In genomic region chr9:55170655-55171412, GRCm38 (mm10) we compare ENCODE assay signal across 15 mouse cellular contexts. TPM values are rescaled to one million over a fixed set of nuclear protein-coding genes. Genes with fewer than 3 reads are reported as not detected.
A peak's percentile ranks its signal among the peaks of the same experiment; 100 is the strongest.
DNase-seq lines count a peak whose midpoint lies in the region; ATAC-seq and TF ChIP-seq lines count a peak whose summit lies in the region.
"Had no signal": no experiment of that assay in that cellular context is flagged by ENCODE, and none has a peak within 500 bp of the region (broad histone marks: within the 10 kb centered on the region; RNA-seq: fewer than 3 reads in every experiment).

No protein-coding gene starts in this region.

- ATAC-seq in midbrain, embryonic 11.5 days (ENCODE audit: low FRiP score), result no peak
- ATAC-seq in midbrain, postnatal 0 days (ENCODE audit: low FRiP score), result no peak
- ATAC-seq in common myeloid progenitor, adult 5-6 weeks (replicated peaks; ENCODE audit: low read depth, poor library complexity, severe bottlenecking), result peak; percentile 39
- no peak for ATAC-seq in activated CD4-positive, CD25-positive, alpha-beta regulatory T cell, adult 4 months

- H3K36me3 ChIP-seq in midbrain, embryonic 11.5 days (ENCODE audit: control insufficient read depth, insufficient read depth, low read length), result no peaks in the 10 kb centered on the region; the same call in 1 of the 2 replicates
- H3K36me3 ChIP-seq in midbrain, postnatal 0 days (ENCODE audit: insufficient read depth, low read length), result peaks cover 4% of the 10 kb centered on the region; the same call in 1 of the 2 replicates

- no peak overlapping the region for H3K27ac ChIP-seq in midbrain, embryonic 11.5 days (ENCODE audit: low read depth, low read length)
- H3K27ac ChIP-seq in midbrain, postnatal 0 days (ENCODE audit: low read depth, low read length), result no peak overlapping the region
- H3K27ac ChIP-seq: forebrain, embryonic 10.5 days; heart, embryonic 13.5 days; hindbrain, embryonic 12.5 days; liver, embryonic 15.5 days; midbrain, embryonic 12.5 days had no signal

- no peaks in the 10 kb centered on the region for H3K4me1 ChIP-seq in midbrain, embryonic 11.5 days (ENCODE audit: control insufficient read depth, insufficient read depth, low read length)
- no peaks in the 10 kb centered on the region for H3K4me1 ChIP-seq in midbrain, postnatal 0 days (ENCODE audit: insufficient read depth, low read length)
- H3K4me1 ChIP-seq: hindbrain, embryonic 12.5 days; midbrain, embryonic 12.5 days had no signal

- no peak overlapping the region for H3K9ac ChIP-seq in midbrain, embryonic 11.5 days (ENCODE audit: low read length)
- H3K9ac ChIP-seq in midbrain, postnatal 0 days (replicated peaks; ENCODE audit: low read length, poor library complexity, severe bottlenecking), result no peak overlapping the region
- H3K9ac ChIP-seq: hindbrain, embryonic 12.5 days; liver, embryonic 15.5 days; midbrain, embryonic 12.5 days had no signal

- peak; percentile 47 for DNase-seq in midbrain, embryonic 11.5 days (ENCODE audit: low spot score, missing footprints)
- DNase-seq in midbrain, postnatal 0 days (ENCODE audit: low spot score), result no peak
- DNase-seq in adrenal gland, adult 8-10 months, result peak; percentile 26
- DNase-seq in layer of hippocampus, adult 18-20 months (ENCODE audit: low spot score in 2 of 2), result no peak
- DNase-seq in right cerebral cortex, postnatal 4 days, result no peak
- DNase-seq: cerebellum, adult 18-20 months; embryo, embryonic 11 days; kidney, adult 11 months had no signal

- H3K4me3 ChIP-seq in midbrain, embryonic 11.5 days (ENCODE audit: low read depth, low read length), result no peak overlapping the region
- H3K4me3 ChIP-seq in midbrain, postnatal 0 days (ENCODE audit: low read depth, low read length), result no peak overlapping the region
- H3K4me3 ChIP-seq: forebrain, embryonic 10.5 days; heart, embryonic 13.5 days; hindbrain, embryonic 12.5 days; liver, embryonic 15.5 days; midbrain, embryonic 12.5 days had no signal

- no peak overlapping the region for H3K4me2 ChIP-seq in midbrain, embryonic 11.5 days
- no peak overlapping the region for H3K4me2 ChIP-seq in midbrain, postnatal 0 days (ENCODE audit: low read depth, low read length, poor library complexity, severe bottlenecking)
- H3K4me2 ChIP-seq: heart, embryonic 13.5 days; hindbrain, embryonic 12.5 days; liver, embryonic 15.5 days; midbrain, embryonic 12.5 days had no signal

- no peak for TF ChIP-seq CTCF in midbrain, postnatal 0 days (IDR thresholded peaks at IDR 0.05)

- no peaks in the 10 kb centered on the region for H3K9me3 ChIP-seq in midbrain, embryonic 11.5 days (ENCODE audit: control insufficient read depth, low read length)
- no peaks in the 10 kb centered on the region for H3K9me3 ChIP-seq in midbrain, postnatal 0 days (ENCODE audit: low read length)
- H3K9me3 ChIP-seq: forebrain, embryonic 10.5 days; heart, embryonic 13.5 days; hindbrain, embryonic 12.5 days; liver, embryonic 15.5 days; midbrain, embryonic 12.5 days had no signal

- 86% methylated on average over 7 of the region's 7 CpGs for WGBS in midbrain, embryonic 11.5 days
- WGBS in midbrain, postnatal 0 days, result 89% methylated on average over 7 of the region's 7 CpGs

- H3K27me3 ChIP-seq in midbrain, embryonic 11.5 days (ENCODE audit: control insufficient read depth, insufficient read depth, low read length), result no peaks in the 10 kb centered on the region
- no peaks in the 10 kb centered on the region for H3K27me3 ChIP-seq in midbrain, postnatal 0 days (ENCODE audit: insufficient read depth, low read length)
- H3K27me3 ChIP-seq: heart, embryonic 13.5 days; hindbrain, embryonic 12.5 days; liver, embryonic 15.5 days; midbrain, embryonic 12.5 days had no signal

RNA-seq across cellular contexts. Expression of gene Ube2q2, which starts 22.2 kb away (rescaled TPM):
- 50.1 and 55.0 TPM in 2 replicates for polyA plus RNA-seq in midbrain, embryonic 11.5 days (2014; fragmentation: Nextera tagmentation; extraction: Ambion mirVana)
- total RNA-seq in midbrain, postnatal 0 days (2014; rRNA removed), result 28.1 and 36.3 TPM in 2 replicates
- polyA plus RNA-seq in midbrain, postnatal 0 days (2015; fragmentation: Nextera tagmentation; extraction: Ambion mirVana), result 33.5 and 34.5 TPM in 2 replicates
- total RNA-seq in adrenal gland, adult 8-10 months (2022), result 10 to 100 TPM; 50.3 to 60.9 (median 52.8) TPM
- total RNA-seq in common myeloid progenitor, adult 5-6 weeks (2017), result 49.5 and 59.2 TPM in 2 replicates
- total RNA-seq in layer of hippocampus, adult 18-20 months (2021), result 10 to 100 TPM; 62.4 to 63.6 TPM
- polyA plus RNA-seq in activated CD4-positive, CD25-positive, alpha-beta regulatory T cell, adult 4 months (2017; shearing (Covaris generic)), result 10 to 100 TPM in 1 of 2 experiments, 1 to 10 TPM in 1; 9.3 to 13.0 TPM

RNA-seq across cellular contexts. Expression of gene Fbxo22, which starts 37.9 kb away (rescaled TPM):
- 84.6 and 92.5 TPM in 2 replicates for polyA plus RNA-seq in midbrain, embryonic 11.5 days (2014; fragmentation: Nextera tagmentation; extraction: Ambion mirVana)
- 57.1 and 61.5 TPM in 2 replicates for total RNA-seq in midbrain, postnatal 0 days (2014; rRNA removed)
- 71.2 and 75.3 TPM in 2 replicates for polyA plus RNA-seq in midbrain, postnatal 0 days (2015; fragmentation: Nextera tagmentation; extraction: Ambion mirVana)
- 10 to 100 TPM; 38.5 to 44.4 (median 40.9) TPM for total RNA-seq in adrenal gland, adult 8-10 months (2022)
- total RNA-seq in common myeloid progenitor, adult 5-6 weeks (2017), result 33.8 and 37.6 TPM in 2 replicates
- total RNA-seq in layer of hippocampus, adult 18-20 months (2021), result 10 to 100 TPM; 32.5 to 34.6 TPM
- 10 to 100 TPM; 44.7 to 50.1 TPM for polyA plus RNA-seq in activated CD4-positive, CD25-positive, alpha-beta regulatory T cell, adult 4 months (2017; shearing (Covaris generic))

Comparison
In these comparisons a context has a peak if more than half of its experiments do, and no peak if none do; other contexts are left out.
1. DNase-seq: peak in midbrain, embryonic 11.5 days (single experiment) and adrenal gland, adult 8-10 months (single experiment); none in midbrain, postnatal 0 days (single experiment), layer of hippocampus, adult 18-20 months (0 of 2) and right cerebral cortex, postnatal 4 days (single experiment).